Mouse (Mus musculus): ENCODE measurements at regions not wholly inside any gene's neighbourhood (a gene's known extent, or its start where the extent isn't known, plus 50 kb on each side); places are given as distances from the start of the nearest gene placed in this dataset.
A peak's percentile ranks its signal among the peaks of the same experiment; 100 is the strongest.

DNA sequence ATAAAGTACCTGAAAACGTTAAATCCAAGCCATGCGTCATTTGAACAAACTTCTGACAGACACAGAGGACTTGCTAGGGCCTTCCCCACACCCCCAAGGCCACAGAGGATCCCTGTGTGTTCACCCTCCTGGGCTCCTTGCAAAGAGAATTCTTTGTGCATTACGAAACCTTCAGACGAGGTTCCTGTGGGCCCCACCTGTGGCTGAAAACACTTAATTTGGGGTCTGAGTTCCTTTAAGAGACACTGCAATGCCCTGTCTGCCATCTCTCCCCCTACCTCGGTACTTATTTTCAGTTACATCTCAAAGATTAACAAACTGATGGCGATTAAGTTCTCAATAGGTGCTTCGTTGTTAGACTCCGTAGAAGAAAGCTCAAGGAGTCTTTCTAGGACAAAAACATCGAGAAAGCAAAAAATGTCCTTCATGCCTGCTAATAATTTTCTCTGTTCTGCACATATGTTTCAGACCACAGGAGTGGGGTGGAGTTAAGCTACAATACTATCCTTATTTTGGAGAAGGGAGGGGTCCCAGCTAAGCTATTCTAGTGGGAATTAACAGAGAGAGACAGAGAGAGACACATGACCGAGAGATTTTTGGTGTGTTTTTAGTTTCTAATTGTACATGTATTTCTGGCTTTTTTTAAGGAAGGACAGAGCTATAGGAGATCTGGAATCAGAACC, 179.6 kb upstream of the Lrig3 start:
- WGBS: 48% methylated on average over 10 of the region's 10 CpGs

DNA sequence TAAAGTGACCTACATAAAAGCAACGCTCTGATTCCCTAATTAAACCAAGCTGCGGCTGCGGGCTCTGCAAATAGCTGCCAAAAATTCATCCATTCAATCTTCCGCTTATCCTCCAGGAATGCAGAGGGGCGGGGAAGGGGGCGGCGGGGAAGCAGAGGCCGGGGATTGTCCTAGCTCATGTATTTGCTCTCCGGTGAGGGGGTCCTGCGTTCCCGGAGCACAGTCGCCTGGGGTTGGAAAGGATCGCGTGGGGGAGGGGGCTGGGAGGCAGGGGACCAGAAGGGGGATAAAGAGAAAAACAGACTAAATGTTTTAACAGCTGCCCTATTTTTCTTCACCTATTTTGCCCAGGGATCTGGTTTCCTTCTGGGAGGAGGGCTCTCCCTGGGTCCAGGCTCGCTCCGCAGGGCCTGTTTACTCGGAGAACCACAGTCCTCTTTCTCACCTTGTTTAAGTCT, 179.1 kb upstream of the Lrig3 start:
- WGBS: 71% methylated on average over 17 of the region's 17 CpGs
- DNase-seq (ENCODE audit: low read depth, low spot score): no peak

More for the DNA sequence above, 179.6 kb upstream of the Lrig3 start:
- no peak for DNase-seq (ENCODE audit: low read depth, low spot score)

- DNase-seq (ENCODE audit: low read depth, low spot score): no peak
- 83% methylated on average over 19 of the region's 19 CpGs for WGBS
Measured at GRCm38 (mm10) chr10:125787441-125788060, 178.4 kb upstream of the Lrig3 start.

DNA sequence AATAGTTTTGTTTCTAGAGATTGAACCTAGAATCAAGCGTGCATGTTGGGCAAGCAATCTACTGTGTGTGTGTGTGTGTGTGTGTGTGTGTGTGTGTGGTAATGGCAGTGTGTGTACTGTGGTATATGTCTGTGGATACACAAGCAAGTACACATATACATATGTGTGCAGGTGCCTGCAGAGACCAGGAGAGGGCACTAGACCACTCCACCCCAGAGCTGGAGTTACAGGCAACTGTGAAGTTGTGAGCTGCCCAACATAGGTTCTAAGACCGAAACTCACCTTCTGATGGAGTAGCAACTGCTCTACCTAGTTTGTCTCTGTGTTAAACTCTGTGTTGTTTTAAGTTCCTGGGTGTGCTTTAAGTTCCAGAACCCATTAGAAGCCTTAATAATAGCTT, 177.7 kb upstream of the Lrig3 start:
- 97% methylated on average over 2 of the region's 2 CpGs for WGBS
- no peak for DNase-seq (ENCODE audit: low read depth, low spot score)

- DNase-seq (ENCODE audit: low read depth, low spot score): no peak
- 87% methylated on average over 2 of the region's 2 CpGs for WGBS
Measured at GRCm38 (mm10) chr10:125790924-125791323, 175.0 kb upstream of the Lrig3 start.

- DNase-seq (ENCODE audit: low read depth, low spot score): no peak
- WGBS: 91% methylated on average over 2 of the region's 2 CpGs
Measured at GRCm38 (mm10) chr10:125794504-125794903, 171.5 kb upstream of the Lrig3 start.

DNA sequence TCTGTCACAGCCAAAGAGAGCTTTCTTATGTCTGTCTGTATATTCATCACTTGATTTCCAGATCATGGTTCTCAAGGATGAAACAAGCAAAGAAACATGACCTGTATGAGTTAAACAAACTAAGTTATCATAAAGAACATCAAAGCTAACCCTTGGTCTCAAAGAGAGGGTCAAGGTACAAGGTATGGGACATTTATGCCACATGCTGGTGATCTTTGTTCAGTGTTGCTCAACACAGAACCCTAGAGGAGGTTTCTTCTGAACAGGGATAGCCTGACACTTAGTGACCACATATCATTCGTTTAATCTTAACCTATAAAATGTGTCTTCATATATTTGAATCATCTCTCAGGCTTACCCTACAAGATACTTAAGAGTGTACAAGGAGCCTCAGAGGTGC, 170.6 kb upstream of the Lrig3 start:
- WGBS: 37% methylated on average over 1 of the region's 1 CpGs
- DNase-seq (ENCODE audit: low read depth, low spot score): no peak

- WGBS: 39% methylated on average over 13 of the region's 13 CpGs
- DNase-seq (ENCODE audit: low read depth, low spot score): no peak
Measured at GRCm38 (mm10) chr10:125798678-125799077, 167.3 kb upstream of the Lrig3 start.

GRCm38 (mm10) chr10:125800572-125801114, 165.3 kb upstream of the Lrig3 start:
- WGBS: 27% methylated on average over 2 of the region's 2 CpGs
- peak; percentile 82 for DNase-seq (ENCODE audit: low read depth, low spot score)

DNA sequence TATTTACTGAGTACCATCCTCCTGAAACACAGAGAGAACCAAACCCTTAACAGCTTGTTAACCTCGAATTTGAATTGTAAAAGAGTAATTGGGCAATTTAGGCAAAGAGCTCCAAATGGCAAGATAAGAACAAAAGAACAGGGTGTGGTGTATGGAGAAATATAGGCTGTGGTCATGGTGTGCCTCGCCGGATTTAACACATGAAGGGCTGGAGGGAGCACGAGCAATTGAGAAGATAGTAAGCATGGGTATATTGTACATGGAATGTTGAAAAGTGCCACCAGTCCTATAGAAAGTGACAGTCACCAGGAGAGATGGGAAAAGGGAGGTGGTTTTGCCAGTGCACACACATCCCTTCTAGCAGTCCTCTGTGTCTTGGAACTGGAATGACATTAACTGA, 164.5 kb upstream of the Lrig3 start:
- WGBS: 27% methylated on average over 4 of the region's 4 CpGs
- DNase-seq (ENCODE audit: low read depth, low spot score): no peak

DNA sequence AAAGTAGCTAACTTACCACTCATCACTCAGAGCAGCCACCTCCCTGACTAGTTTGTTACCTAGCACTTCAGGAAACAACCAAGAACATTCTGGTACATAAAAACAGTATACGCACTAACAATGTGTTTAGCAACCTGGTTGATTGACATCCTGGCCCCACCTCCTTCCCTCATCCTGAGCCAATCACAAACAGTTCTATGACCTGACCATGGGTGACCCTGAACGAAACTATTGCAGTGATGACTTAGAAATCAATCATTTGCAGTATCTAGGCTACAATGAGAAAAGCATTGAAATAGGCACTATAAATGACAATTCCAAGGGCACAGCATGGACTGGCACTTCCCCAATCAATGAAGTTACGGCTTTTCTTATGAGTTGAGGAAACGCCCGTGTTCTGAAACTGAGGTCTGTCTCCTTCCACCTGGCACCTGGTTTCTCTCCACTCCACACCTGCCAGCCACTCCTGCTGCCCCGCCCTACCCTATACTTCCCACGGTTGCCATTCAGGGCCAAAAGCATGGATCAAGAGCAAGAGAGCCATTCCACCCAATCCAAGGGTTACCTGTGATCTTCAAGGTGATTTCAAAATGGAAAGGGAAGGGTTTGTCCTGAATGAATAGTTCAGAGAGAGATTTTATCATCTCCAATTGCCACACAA, 162.9 kb upstream of the Lrig3 start:
- DNase-seq (ENCODE audit: low read depth, low spot score): peak; percentile 82
- 29% methylated on average over 7 of the region's 7 CpGs for WGBS

- WGBS: 80% methylated on average over 8 of the region's 8 CpGs
- no peak for DNase-seq (ENCODE audit: low read depth, low spot score)
Measured at GRCm38 (mm10) chr10:125809763-125810361, 156.1 kb upstream of the Lrig3 start.

- WGBS: 74% methylated on average over 3 of the region's 3 CpGs
- no peak for DNase-seq (ENCODE audit: low read depth, low spot score)
Measured at GRCm38 (mm10) chr10:125810590-125810989, 155.4 kb upstream of the Lrig3 start.

- DNase-seq (ENCODE audit: low read depth, low spot score): no peak
- 72% methylated on average over 7 of the region's 7 CpGs for WGBS
Measured at GRCm38 (mm10) chr10:125814191-125814887, 151.6 kb upstream of the Lrig3 start.

- 44% methylated on average over 5 of the region's 5 CpGs for WGBS
Measured at GRCm38 (mm10) chr10:125832134-125832533, 133.8 kb upstream of the Lrig3 start.

GRCm38 (mm10) chr10:125832764-125833163, 133.2 kb upstream of the Lrig3 start:
- 81% methylated on average over 7 of the region's 7 CpGs for WGBS
- DNase-seq (ENCODE audit: low read depth, low spot score): no peak

More at GRCm38 (mm10) chr10:125832134-125832533, 133.8 kb upstream of the Lrig3 start:
- no peak for DNase-seq (ENCODE audit: low read depth, low spot score)

DNA sequence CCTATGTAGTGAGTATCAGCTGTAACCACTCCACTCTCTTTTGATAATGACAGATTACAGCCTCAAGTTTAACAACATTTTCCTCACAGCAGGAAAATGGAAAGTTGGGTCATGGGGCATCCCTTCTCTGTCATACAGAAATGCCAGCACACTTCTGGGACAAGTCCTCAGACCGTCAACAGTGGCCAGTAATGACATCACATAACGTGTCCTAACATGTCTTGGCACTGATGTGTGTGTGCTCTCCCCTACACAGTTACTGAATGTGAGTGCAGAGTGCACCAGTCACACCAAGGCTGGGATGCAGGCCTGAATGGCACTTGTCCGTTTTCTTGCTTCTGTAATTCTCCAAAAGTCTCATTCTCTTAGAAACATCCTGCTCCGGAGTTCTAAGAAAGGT, 132.0 kb upstream of the Lrig3 start:
- no peak for DNase-seq (ENCODE audit: low read depth, low spot score)
- 85% methylated on average over 4 of the region's 4 CpGs for WGBS

DNA sequence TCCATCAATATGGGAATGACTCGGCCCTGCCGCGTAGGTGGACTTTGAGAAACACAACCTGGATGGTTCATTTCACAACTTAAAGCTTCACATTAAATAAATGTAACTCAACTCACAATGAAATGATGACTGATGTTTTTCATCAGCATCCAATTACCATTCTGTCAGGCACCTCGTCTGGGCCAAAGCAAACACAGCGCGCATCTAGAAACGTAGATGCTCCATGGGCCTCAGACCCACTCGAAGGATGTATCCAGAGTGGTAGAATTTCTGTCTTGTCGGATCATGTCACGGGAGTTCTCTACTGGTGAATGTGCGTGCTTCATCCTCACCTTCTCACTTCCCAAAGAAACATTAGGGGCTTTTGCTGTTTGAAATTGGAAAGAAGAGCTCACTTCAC, 127.0 kb upstream of the Lrig3 start:
- no peak for DNase-seq (ENCODE audit: low read depth, low spot score)
- WGBS: 95% methylated on average over 11 of the region's 11 CpGs

- WGBS: 78% methylated on average over 5 of the region's 5 CpGs
- no peak for DNase-seq (ENCODE audit: low read depth, low spot score)
Measured at GRCm38 (mm10) chr10:125839621-125840141, 126.3 kb upstream of the Lrig3 start.
